Comparison of ENCODE assay signal across 9 mouse cellular contexts in genomic region chr9:90127146-90127545, GRCm38 (mm10). TPM values are rescaled to one million over a fixed set of nuclear protein-coding genes. Genes with fewer than 3 reads are reported as not detected.
DNase-seq lines count a peak whose midpoint lies in the region; ATAC-seq and TF ChIP-seq lines count a peak whose summit lies in the region.
"Had no signal": no experiment of that assay in that cellular context is flagged by ENCODE, and none has a peak within 500 bp of the region (broad histone marks: within the 10 kb centered on the region; RNA-seq: fewer than 3 reads in every experiment).

No protein-coding gene starts in this region.

- H3K27ac ChIP-seq in heart, adult 2 months, result peak overlapping the region; percentile 75
- H3K27ac ChIP-seq in liver, adult 2 months (replicated peaks; ENCODE audit: insufficient read depth, low read depth, low read length), result peak overlapping the region; percentile 64
- H3K27ac ChIP-seq in bone marrow macrophage, adult 2 months (ENCODE audit: insufficient read depth, low read depth, low read length), result no peak overlapping the region
- no peak overlapping the region for H3K27ac ChIP-seq in liver, embryonic 12.5 days

- H3K4me2 ChIP-seq in liver, embryonic 12.5 days, result peak overlapping the region; percentile 63

- no peak overlapping the region for H3K4me3 ChIP-seq in heart, adult 2 months
- no peak overlapping the region for H3K4me3 ChIP-seq in liver, adult 2 months (ENCODE audit: insufficient read depth, low read depth, low read length)
- H3K4me3 ChIP-seq in bone marrow macrophage, adult 2 months (ENCODE audit: insufficient read depth, low read length), result peak overlapping the region; percentile 31; the same call in 1 of the 2 replicates
- peak overlapping the region; percentile 54 for H3K4me3 ChIP-seq in liver, embryonic 12.5 days

- no peaks in the 10 kb centered on the region for H3K9me3 ChIP-seq in liver, embryonic 12.5 days (replicated peaks)

- no peaks in the 10 kb centered on the region for H3K36me3 ChIP-seq in heart, adult 2 months (ENCODE audit: control insufficient read depth, insufficient read depth, low read length)
- no peaks in the 10 kb centered on the region for H3K36me3 ChIP-seq in liver, adult 2 months (ENCODE audit: control insufficient read depth, insufficient read depth, low read length)
- no peaks in the 10 kb centered on the region for H3K36me3 ChIP-seq in liver, embryonic 12.5 days

- no peak for TF ChIP-seq EP300 in heart, adult 2 months (IDR thresholded peaks at IDR 0.05; ENCODE audit: insufficient read depth, low read depth, low read length)

- H3K9ac ChIP-seq in heart, adult 2 months (ENCODE audit: low read depth, low read length), result no peak overlapping the region
- no peak overlapping the region for H3K9ac ChIP-seq in liver, adult 2 months (ENCODE audit: low read depth, low read length)
- H3K9ac ChIP-seq in liver, embryonic 12.5 days, result peak overlapping the region; percentile 40; the same call in 1 of the 2 replicates
- H3K9ac ChIP-seq: forebrain, postnatal 0 days had no signal

- no peaks in the 10 kb centered on the region for H3K27me3 ChIP-seq in heart, adult 2 months (ENCODE audit: control insufficient read depth, insufficient read depth, low read length)
- H3K27me3 ChIP-seq in liver, adult 2 months (ENCODE audit: control insufficient read depth, insufficient read depth, low read length), result no peaks in the 10 kb centered on the region
- H3K27me3 ChIP-seq in liver, embryonic 12.5 days (replicated peaks), result no peaks in the 10 kb centered on the region

- ATAC-seq in liver, embryonic 12.5 days, result no peak

- WGBS in heart, adult 2 months, result 46% methylated on average over 6 of the region's 6 CpGs
- 24% methylated on average over 6 of the region's 6 CpGs for WGBS in liver, adult 2 months
- WGBS in liver, embryonic 12.5 days (ENCODE audit: insufficient replicate concordance), result 45% methylated on average over 6 of the region's 6 CpGs

- no peak for TF ChIP-seq POLR2A in heart, adult 2 months (IDR thresholded peaks at IDR 0.05; ENCODE audit: insufficient read depth, low read depth, low read length)
- TF ChIP-seq POLR2A in liver, adult 2 months (IDR thresholded peaks at IDR 0.05; ENCODE audit: extremely low read depth, insufficient read depth, low read length), result no peak
- no peak for TF ChIP-seq POLR2A in bone marrow macrophage, adult 2 months (IDR thresholded peaks at IDR 0.05; ENCODE audit: borderline replicate concordance, low read depth, low read length)

- no peak for TF ChIP-seq CTCF in heart, adult 2 months (IDR thresholded peaks at IDR 0.05)
- TF ChIP-seq CTCF in liver, adult 2 months (IDR thresholded peaks at IDR 0.05; ENCODE audit: low read depth, low read length), result no peak
- no peak for TF ChIP-seq CTCF in bone marrow macrophage, adult 2 months (IDR thresholded peaks at IDR 0.05; ENCODE audit: low read depth, low read length)

- intact Hi-C loops in heart, adult 2 months (cut with DNase I), result loop anchor here (2.0 to 5.0 kb wide), 3 partner anchors 36 to 70 kb away; partner anchors contain the start of gene Adamts7
- intact Hi-C loops in heart, postnatal 25 days (cut with DNase I), result loop anchor here (2.0 kb wide), 2 partner anchors 14 to 36 kb away; partner anchors contain the start of gene Adamts7

- H3K79me2 ChIP-seq in heart, adult 2 months (replicated peaks; ENCODE audit: control insufficient read depth, insufficient read depth, low read length), result no peaks in the 10 kb centered on the region
- H3K79me2 ChIP-seq in liver, adult 2 months (ENCODE audit: control insufficient read depth, insufficient read depth, low read length), result no peaks in the 10 kb centered on the region

- peaks cover 7% of the 10 kb centered on the region for H3K4me1 ChIP-seq in heart, adult 2 months (ENCODE audit: control insufficient read depth, insufficient read depth, low read length)
- H3K4me1 ChIP-seq in liver, adult 2 months (ENCODE audit: control insufficient read depth, insufficient read depth, low read length), result no peaks in the 10 kb centered on the region
- peaks cover 5% of the 10 kb centered on the region for H3K4me1 ChIP-seq in bone marrow macrophage, adult 2 months (ENCODE audit: control insufficient read depth, insufficient read depth, low read length)
- H3K4me1 ChIP-seq in liver, embryonic 12.5 days, result peaks cover 18% of the 10 kb centered on the region

- peak in 1 of 2 experiments; percentile 30 for DNase-seq in heart, adult 2 months
- DNase-seq in heart, postnatal 25 days (ENCODE audit: low spot score), result no peak
- peak; percentile 88 for DNase-seq in liver, adult 2 months (ENCODE audit: extremely low read depth, low read depth, low spot score)
- no peak for DNase-seq in liver
- DNase-seq in retina, postnatal 1 day, result no peak
- DNase-seq in right cerebral cortex, postnatal 36 days (ENCODE audit: low spot score in 2 of 2), result no peak

RNA-seq across cellular contexts. Expression of gene Morf4l1, which starts 12.6 kb away (rescaled TPM):
- total RNA-seq in heart, adult 2 months (2021), result 100 to 1,000 TPM; 213 to 276 TPM
- 119 and 283 TPM in 2 replicates for polyA plus RNA-seq in heart, adult 2 months (2012; rRNA removed)
- 100 to 1,000 TPM; 238 to 261 TPM for total RNA-seq in heart, postnatal 25 days (2021)
- total RNA-seq in liver, adult 2 months (2014; rRNA removed), result 144 and 161 TPM in 2 replicates
- 56.1 and 67.4 TPM in 2 replicates for polyA plus RNA-seq in liver, adult 2 months (2012; rRNA removed)
- polyA plus RNA-seq in bone marrow macrophage, adult 2 months (2012; ENCODE audit: insufficient read depth, insufficient read length, missing spikeins), result 486 and 540 TPM in 2 replicates
- 179 and 180 TPM in 2 replicates for polyA plus RNA-seq in liver, embryonic 12.5 days (2016; fragmentation: Nextera tagmentation; extraction: Ambion mirVana)

RNA-seq across cellular contexts. Expression of gene Adamts7, which starts 35.7 kb away (rescaled TPM):
- 10 to 100 TPM; 11.8 to 14.5 TPM for total RNA-seq in heart, adult 2 months (2021)
- 36.3 and 56.3 TPM in 2 replicates for polyA plus RNA-seq in heart, adult 2 months (2012; rRNA removed)
- total RNA-seq in heart, postnatal 25 days (2021), result 10 to 100 TPM; 17.9 to 20.9 TPM
- 2.7 and 5.1 TPM in 2 replicates for total RNA-seq in liver, adult 2 months (2014; rRNA removed)
- 11.0 and 21.8 TPM in 2 replicates for polyA plus RNA-seq in liver, adult 2 months (2012; rRNA removed)
- polyA plus RNA-seq in bone marrow macrophage, adult 2 months (2012; ENCODE audit: insufficient read depth, insufficient read length, missing spikeins), result not detected in 2 replicates
- 1.4 and 1.5 TPM in 2 replicates for polyA plus RNA-seq in liver, embryonic 12.5 days (2016; fragmentation: Nextera tagmentation; extraction: Ambion mirVana)

Comparison
In these comparisons a context has a peak if more than half of its experiments do, and no peak if none do; other contexts are left out.
1. H3K27ac ChIP-seq: peak in heart, adult 2 months (single experiment) and liver, adult 2 months (single experiment); none in bone marrow macrophage, adult 2 months (single experiment) and liver, embryonic 12.5 days (single experiment).
2. H3K4me3 ChIP-seq: peak in bone marrow macrophage, adult 2 months (single experiment) and liver, embryonic 12.5 days (single experiment); none in heart, adult 2 months (single experiment) and liver, adult 2 months (single experiment).